12 mouse cellular contexts compared by ENCODE assay signal in genomic region chr11:61468534-61468933, GRCm38 (mm10). TPM values are rescaled to one million over a fixed set of nuclear protein-coding genes. Genes with fewer than 3 reads are reported as not detected.
DNase-seq lines count a peak whose midpoint lies in the region; ATAC-seq lines count a peak whose summit lies in the region.
"Had no signal": no experiment of that assay in that cellular context is flagged by ENCODE, and none has a peak within 500 bp of the region (broad histone marks: within the 10 kb centered on the region; RNA-seq: fewer than 3 reads in every experiment).

No protein-coding gene starts in this region.

- H3K9me3 ChIP-seq in megakaryocyte, embryonic 14.5 days: no peaks in the 10 kb centered on the region
- H3K9me3 ChIP-seq: stomach, embryonic 15.5 days had no signal

- no peaks in the 10 kb centered on the region for H3K36me3 ChIP-seq in megakaryocyte, embryonic 14.5 days (replicated peaks; ENCODE audit: low read length)
- H3K36me3 ChIP-seq: stomach, embryonic 15.5 days had no signal

- peaks cover 16% of the 10 kb centered on the region for H3K4me1 ChIP-seq in megakaryocyte, embryonic 14.5 days

- peak overlapping the region; percentile 35 for H3K4me3 ChIP-seq in megakaryocyte, embryonic 14.5 days (replicated peaks)
- H3K4me3 ChIP-seq: stomach, embryonic 15.5 days had no signal

- no peak for ATAC-seq in megakaryocyte, adult 5-6 weeks (ENCODE audit: poor library complexity, severe bottlenecking)
- ATAC-seq: midbrain, embryonic 16.5 days had no signal

- H3K27me3 ChIP-seq in megakaryocyte, embryonic 14.5 days (replicated peaks): peaks cover 57% of the 10 kb centered on the region
- H3K27me3 ChIP-seq: stomach, embryonic 15.5 days had no signal

- peak; percentile 83 for DNase-seq in heart, adult 11 months
- DNase-seq in heart, adult 8-10 months (ENCODE audit: low spot score): no peak
- peak; percentile 89 to 93 for DNase-seq in cerebellum, postnatal 36 days
- DNase-seq in right cerebral cortex, postnatal 36 days (ENCODE audit: low spot score in 2 of 2): no peak
- DNase-seq in kidney, postnatal 36 days: no peak
- no peak for DNase-seq in adrenal gland, postnatal 25 days
- DNase-seq: gastrocnemius, postnatal 36 days; layer of hippocampus, adult 9-11 months had no signal

RNA-seq across cellular contexts. Expression of gene Rnf112, which starts 14.6 kb away (rescaled TPM):
- total RNA-seq in heart, adult 8-10 months (2022): under 1 TPM in 3 of 4 experiments, not detected in 1; 0.12 to 0.14 (median 0.14) TPM
- polyA plus RNA-seq in megakaryocyte, embryonic 14.5 days (2012; ENCODE audit: insufficient read depth, low replicate concordance): not detected in 2 replicates
- total RNA-seq in megakaryocyte, adult 5-6 weeks (2015): not detected in 2 replicates
- not detected in 2 replicates for total RNA-seq in megakaryocyte, adult 5-6 weeks (2017)
- total RNA-seq in adrenal gland, postnatal 25 days (2021): 1.2 and 2.4 TPM in 2 replicates

RNA-seq across cellular contexts. Expression of gene Mfap4, which starts 16.7 kb away (rescaled TPM):
- total RNA-seq in heart, adult 8-10 months (2022): 10 to 100 TPM in 2 of 4 experiments, 1 to 10 TPM in 2; 7.9 to 11.9 (median 9.9) TPM
- polyA plus RNA-seq in megakaryocyte, embryonic 14.5 days (2012; ENCODE audit: insufficient read depth, low replicate concordance): not detected in 2 replicates
- not detected in 2 replicates for total RNA-seq in megakaryocyte, adult 5-6 weeks (2015)
- total RNA-seq in megakaryocyte, adult 5-6 weeks (2017): not detected in 2 replicates
- 3.5 and 4.2 TPM in 2 replicates for total RNA-seq in adrenal gland, postnatal 25 days (2021)

RNA-seq across cellular contexts. Expression of gene Mapk7, which starts 25.7 kb away (rescaled TPM):
- 1 to 10 TPM; 4.3 to 5.1 (median 4.7) TPM for total RNA-seq in heart, adult 8-10 months (2022)
- 20.6 and 21.5 TPM in 2 replicates for polyA plus RNA-seq in megakaryocyte, embryonic 14.5 days (2012; ENCODE audit: insufficient read depth, low replicate concordance)
- total RNA-seq in megakaryocyte, adult 5-6 weeks (2015): 16.2 and 17.7 TPM in 2 replicates
- total RNA-seq in megakaryocyte, adult 5-6 weeks (2017): 15.4 and 21.4 TPM in 2 replicates
- 21.6 and 23.9 TPM in 2 replicates for total RNA-seq in adrenal gland, postnatal 25 days (2021)

RNA-seq across cellular contexts. Expression of gene B9d1, which starts 36.4 kb away (rescaled TPM):
- total RNA-seq in heart, adult 8-10 months (2022): 10 to 100 TPM in 1 of 4 experiments, 1 to 10 TPM in 3; 7.9 to 11.2 (median 8.3) TPM
- polyA plus RNA-seq in megakaryocyte, embryonic 14.5 days (2012; ENCODE audit: insufficient read depth, low replicate concordance): 4.7 TPM in 1 of 2 replicates, not detected in the other
- total RNA-seq in megakaryocyte, adult 5-6 weeks (2015): not detected in 2 replicates
- total RNA-seq in megakaryocyte, adult 5-6 weeks (2017): 0.26 TPM in 1 of 2 replicates, not detected in the other
- 13.8 and 19.9 TPM in 2 replicates for total RNA-seq in adrenal gland, postnatal 25 days (2021)

Comparison
In these comparisons a context has a peak if more than half of its experiments do, and no peak if none do; other contexts are left out.
1. DNase-seq: peak in heart, adult 11 months (single experiment) and cerebellum, postnatal 36 days (2 of 2); none in heart, adult 8-10 months (single experiment), right cerebral cortex, postnatal 36 days (0 of 2), kidney, postnatal 36 days (0 of 2) and adrenal gland, postnatal 25 days (single experiment).